Mouse (Mus musculus) liver, embryonic 14.5 days (tissue): ENCODE data around the gene Pfdn6.

Experiments used
- CTCF ChIP-seq: IDR thresholded peaks from 2 replicates; pipeline ENCODE4 v1.5.1; 2016; ENCODE audit warnings: antibody characterized with exemption, low read depth, control low read depth
- EP300 ChIP-seq: IDR thresholded peaks from 2 replicates; pipeline ENCODE4 v1.6.1; 2016; ENCODE audit warnings: antibody characterized with exemption, low read depth

DNA sequence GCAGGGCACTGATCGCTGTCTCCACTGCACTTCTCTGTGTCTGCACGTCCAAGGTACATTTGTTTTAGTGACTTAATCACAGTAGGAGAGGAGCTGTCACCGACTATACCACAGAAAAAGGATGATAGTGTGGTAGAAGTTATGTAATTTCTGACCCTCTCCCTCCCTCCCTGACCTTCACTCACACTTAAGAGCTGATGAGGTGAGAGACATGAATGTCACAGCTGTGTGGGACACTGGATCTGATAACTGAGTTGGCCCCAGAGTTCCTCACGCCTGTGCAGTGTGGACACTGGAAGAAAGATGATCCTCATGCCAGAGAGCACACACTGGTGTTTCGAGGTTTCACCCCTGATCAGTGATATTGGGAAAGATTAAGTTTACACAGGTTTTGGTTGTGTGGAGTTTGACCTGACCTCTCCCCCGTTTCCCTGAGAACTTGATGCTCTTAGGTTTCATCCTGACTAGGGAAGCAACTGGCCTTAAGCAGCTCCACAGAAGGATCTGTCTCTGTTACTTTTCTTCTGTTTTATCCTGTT lies 39.4 kb upstream of the Pfdn6 start:
- TF ChIP-seq CTCF, result no peak
- no peak for TF ChIP-seq EP300
